Mouse (Mus musculus) urinary bladder, postnatal 14 days (tissue): Measurements from ENCODE around the gene Rftn1.

Source experiments
- DNase-seq: peaks from one replicate; pipeline ENCODE4 v3.0.0; 2021; ENCODE audit warnings: low spot score

Rftn1 gene

DNA sequence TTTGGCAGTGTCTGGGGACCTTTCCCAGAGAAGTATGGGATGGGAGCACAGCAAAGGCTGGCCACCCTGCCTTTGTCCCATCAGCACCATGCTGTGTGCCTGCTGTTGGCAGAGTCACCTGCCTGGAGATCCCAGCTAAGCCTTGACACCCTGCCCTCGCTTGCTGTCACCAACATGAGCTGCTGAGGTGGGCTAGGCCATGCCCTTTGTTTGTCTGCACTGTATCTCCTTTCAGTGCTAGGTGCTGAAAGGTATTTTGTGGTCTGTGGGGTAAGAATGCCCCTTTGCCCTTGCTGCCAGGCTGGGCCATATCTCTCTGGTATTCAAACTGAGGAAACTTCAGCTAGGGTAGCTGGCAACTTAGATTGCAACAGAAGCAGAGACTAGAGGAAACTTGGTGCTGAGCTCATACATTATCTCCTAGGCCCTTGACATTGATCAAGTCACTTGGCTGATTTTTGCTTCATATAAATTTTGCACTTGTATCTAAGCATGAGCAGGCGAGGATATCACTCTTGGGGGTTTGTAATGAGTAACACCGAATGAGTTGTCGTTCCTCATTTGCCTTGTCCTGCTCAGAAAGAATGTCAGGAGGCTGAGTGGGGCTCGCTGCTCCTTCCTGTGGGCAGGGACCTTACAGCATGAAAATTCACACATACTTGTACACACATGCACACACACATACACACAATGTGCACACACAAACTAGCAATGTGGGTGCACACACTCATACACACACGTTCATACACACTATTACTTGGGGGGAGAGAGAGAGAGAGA, 207.7 kb downstream of the Rftn1 start:
- no peak for DNase-seq

DNA sequence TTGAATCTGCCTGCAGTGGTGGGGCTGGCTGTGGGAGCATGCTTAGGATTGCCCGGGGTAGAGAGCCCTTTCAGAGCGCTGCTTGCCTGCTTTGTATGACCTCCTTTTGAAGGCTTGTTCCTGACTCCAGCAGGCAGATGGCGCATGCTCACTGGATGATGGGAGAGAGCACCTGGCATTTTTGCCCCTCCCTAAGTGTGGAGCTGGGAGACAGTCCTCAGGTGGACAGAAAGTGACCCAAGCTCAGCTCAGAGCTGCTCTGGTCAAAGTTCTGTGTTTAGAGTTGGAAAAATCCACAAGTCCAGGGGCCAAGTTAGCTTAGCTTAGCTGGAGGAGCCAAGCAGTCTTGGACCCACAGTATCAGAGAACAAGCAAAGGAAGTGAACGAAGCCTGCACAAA, 208.9 kb downstream of the Rftn1 start:
- no peak for DNase-seq

DNA sequence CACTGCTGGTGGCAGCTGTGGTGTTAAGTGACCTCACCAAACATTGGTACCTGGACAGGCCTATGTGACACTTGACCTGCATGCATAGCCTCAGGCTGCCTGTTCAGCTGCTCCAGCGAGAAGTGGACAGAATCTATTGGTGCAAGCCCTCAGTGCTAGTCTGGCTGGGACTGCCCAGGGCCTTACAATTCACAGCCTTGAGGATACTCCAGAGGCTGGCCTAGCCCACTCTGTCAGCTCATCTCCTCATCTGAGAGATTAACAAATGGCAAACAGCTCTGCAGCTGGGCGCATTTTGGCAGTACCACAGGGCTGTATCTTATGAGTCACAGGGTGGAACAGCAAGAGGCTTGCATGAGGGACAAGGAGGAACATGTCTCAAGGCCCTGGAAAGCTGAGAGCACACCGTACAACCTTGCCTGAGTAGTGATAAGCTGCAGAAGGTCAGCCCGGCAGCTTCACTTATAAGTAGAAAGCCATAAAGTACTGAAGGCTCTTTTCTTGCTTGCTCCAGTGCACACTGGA, 210.7 kb downstream of the Rftn1 start:
- no peak for DNase-seq

DNA sequence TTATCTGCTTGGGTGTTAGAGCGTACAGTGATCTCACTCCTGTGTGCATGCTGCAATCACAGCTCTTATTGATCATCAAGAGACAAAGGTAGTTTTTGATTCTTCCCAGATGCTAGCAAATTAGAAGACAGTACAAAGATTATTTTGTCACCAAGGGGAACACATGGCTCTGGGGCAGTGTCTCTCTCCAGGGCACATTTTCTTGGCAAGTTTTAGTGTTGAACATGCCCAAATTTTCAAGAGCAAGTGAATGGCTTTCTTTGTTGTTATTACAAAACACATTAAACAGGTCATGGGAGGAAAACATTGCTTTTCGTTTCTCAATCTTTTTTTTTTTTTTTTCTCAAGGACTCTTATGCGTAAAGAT, 213.1 kb downstream of the Rftn1 start:
- no peak for DNase-seq

DNA sequence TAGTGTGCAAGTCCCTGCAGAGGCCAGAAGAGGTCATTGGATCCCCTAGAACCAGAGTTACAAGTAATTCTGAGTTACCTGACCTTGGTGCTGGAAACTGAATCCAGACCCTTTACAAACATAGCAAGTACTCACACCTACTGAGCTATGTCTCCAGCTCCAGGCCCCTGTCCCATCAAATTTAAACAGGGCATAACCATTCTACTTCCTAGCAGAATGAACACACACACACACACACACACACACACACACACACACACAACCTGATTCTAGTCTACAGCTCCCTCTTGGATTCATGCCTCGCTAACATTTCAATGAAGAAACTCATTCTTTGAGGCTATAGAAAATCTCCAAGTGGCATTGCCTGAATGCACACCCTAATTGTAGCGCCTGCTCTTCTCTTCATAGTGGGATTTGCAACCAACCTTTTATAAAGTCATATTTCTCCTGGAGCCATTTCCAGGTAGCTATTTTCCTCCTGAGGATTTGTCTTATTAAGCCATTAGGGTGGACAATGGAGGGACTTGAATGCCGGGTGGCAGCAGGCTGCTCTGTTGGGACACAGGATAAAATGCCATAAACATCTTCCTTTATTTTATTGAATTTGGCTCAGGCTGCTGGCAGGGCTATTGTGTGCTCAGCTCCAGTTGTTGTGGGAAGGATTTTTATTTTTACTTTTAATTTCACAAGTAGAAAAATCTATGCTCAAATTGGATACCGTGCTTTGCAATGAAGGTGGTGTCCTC, 213.6 kb downstream of the Rftn1 start:
- no peak for DNase-seq

DNA sequence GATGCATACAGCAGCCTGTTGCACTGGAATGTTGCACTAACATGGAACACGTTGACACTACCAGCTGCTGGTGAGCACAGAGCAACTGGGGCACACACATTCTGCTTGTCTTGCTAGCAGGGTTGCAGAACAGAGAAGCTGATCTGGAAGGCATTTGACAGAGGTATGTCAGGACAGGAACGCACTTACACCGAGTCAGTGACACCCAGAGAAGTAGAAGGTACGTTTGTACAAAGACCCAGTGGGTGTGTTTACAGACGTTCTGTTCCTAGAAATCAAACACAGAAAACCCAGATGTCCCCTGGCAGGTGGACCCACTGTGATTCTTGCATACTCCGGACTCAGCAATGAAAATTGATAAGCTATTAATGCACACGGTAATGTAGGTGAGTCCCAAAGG, 215.0 kb downstream of the Rftn1 start:
- DNase-seq, result no peak

DNA sequence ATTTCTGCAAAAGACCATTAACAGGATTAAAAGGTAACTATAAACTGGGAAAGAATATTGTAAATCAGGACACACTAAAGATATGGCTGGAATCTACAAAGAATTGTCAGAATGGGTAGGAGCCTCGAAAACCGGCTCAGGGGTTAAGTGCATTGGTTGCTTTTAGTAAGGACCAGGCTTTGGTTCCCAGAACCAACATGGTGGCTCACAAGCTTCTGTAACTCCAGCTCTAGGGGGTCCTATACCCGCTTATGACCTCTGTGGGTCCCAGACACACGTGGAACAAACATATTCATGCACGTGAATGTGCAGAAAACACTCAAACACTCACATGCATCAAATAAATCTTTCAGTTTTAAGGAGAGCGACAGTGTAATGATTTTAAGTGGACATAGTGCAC, 215.5 kb downstream of the Rftn1 start:
- no peak for DNase-seq

DNA sequence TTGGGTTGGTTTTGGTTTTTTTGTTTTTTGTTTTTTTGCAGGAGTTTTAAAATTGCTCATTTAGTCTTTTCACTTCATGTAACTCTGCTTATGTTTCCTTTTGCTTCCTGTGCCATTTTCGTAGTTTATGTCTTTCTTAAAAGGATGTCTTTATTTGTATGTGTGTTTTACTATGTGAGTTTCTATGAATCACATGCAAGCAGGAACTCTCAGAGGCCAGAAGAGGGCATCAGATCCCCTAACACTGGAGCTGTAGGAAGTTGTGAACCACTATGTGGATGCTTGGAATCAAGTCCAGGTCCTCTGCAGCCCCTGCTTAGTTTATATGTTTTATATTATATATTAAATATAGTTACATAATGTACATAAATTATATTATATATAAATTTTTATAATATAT, 218.3 kb downstream of the Rftn1 start:
- no peak for DNase-seq

DNA sequence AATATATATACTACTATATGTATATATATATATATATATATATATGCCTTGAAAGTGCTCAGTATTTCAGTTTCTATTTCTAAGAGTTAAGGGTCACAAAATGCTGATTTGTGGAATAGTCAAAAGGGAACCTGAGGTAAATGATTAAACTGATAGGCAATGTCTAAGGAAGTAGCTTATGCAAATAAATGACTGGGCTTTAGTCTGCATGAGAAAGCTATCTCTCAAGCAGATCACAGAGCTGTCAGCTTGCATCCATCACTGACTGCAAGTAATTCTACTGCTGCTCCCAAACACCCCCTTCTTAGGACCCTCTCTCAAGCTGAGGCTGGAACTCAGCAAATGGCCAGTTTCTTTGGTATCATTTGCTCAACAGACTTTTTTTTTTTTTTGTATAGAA, 219.4 kb downstream of the Rftn1 start:
- no peak for DNase-seq

DNA sequence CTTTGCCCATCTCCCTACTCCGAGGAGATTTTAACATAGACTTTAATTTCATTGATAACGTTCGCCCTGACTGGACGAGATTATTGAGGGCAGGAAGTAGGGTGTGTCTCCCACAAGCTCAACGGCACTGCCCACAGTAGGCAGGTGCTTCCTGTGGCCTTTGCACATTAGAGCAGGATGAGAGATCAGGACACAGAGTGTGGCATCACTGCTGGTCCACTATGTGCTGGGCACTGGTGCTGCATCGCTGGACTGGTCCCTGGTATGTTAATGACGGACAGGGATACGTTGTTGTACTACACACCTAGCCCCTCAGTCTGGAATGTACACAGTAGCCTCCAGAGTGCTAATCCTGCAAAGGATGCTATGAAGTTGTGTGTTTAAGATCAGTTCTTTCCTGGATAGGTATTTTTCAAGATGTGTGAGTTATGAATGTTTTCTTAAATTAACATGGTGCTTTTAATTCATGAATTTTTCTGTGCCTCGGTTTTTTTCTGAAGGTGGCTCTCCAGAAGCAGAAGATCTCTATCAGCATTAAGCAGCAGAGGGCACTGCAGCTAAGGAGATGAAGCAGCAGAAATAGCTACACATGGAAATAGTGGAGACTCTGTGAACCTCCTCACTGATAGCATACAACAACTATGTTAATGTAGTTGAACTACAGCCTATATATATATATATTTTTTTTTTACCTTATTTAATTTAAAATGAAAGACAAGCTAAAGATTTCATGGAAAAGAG, 221.8 kb downstream of the Rftn1 start:
- DNase-seq, result peak; percentile 48

DNA sequence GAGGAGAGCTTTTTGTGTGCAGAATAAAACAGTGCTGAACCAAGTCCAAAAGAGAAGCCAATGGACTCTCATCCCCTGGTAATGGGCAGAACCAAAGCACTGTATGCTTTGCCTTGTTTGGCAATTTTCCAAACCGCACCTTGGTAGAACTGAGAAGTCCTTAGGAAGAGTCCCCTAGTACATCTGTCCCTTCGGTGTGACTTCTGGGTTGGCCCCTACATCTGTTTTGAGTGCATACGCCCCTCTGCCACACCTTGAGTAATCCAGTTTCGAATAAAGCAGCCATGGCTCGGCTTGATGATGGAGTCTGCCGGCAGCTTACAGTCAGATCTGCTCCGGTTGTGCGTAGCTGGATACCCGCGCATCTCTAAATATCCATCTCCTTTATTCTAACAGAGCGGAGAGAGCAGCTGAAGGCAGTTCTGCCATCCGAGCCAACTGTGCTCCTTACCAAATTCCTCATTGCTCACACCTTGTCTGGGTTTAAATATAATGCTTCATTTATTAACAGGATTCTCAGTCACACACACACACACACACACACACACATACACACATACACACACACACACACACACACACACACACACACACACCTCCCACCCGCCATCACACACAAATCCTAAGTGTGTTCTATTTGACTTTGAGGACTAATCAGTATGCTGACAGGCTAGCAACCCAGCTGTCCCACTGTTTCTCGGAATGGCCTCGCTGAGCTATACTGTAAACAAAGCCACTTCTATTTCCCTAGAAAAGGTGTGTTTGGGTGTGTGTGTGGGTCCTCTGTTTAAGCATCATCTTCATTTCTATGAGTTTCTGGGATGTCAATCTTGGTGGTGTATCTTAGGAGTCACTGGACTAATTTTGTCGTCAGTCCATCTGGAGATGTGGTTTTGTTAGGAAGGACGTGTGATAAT, 224.4 kb downstream of the Rftn1 start:
- no peak for DNase-seq

DNA sequence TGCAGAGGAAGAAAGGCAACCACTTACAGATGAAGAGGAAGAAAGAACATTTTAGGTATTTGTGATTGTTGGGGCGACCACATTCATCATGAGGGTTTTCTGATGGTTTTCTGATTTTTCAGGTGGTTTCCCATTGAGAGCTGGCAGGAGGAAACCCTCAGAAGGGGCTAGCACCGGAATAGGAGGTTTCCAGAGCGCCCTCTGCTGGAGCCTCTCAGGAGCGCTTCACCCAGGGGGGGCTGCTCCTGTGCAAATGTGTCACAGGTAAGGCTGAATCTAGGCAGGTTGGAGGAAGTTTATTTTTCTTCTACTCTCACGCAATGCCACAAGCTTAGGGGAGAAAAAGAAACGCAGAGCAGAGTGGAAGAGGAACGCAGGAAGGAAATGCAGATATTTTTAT, 225.4 kb downstream of the Rftn1 start:
- DNase-seq, result no peak

DNA sequence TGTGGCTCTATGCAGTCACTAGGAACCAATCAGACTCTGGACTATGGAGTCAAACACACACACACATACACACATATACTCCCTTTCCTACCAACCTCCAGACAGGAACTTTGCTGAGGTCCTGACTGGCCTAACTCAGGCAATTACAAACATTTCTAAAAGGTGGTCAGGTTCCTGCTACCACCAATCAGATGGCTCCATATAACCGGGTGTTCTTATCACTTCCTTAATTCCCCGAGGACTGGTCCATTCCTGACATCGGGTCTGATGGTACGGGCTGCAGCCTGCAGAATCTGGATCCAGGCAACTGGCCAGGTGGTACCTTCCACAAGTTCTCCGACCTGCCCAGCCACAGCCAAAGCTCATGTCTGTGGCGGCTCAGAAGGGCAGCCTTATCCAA, 226.0 kb downstream of the Rftn1 start:
- no peak for DNase-seq

DNA sequence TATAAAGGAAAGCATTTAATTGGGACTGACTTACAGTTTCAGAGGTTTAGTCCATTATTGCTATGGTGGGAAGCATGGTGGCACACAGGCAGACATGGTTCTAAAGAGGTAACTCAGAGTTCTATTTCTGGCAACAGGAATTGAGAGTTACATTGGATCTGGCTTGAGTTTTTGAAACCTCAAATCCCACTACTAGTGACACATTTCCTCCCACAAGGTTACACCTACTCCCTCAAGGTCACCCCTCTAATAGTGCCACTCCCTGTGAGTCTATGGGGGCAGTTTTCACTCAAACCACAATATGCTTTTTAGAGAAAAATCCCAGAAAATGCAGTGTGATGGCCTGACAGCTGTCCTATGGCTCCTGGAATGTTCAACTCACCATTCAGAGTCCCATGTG, 231.5 kb downstream of the Rftn1 start:
- no peak for DNase-seq

DNA sequence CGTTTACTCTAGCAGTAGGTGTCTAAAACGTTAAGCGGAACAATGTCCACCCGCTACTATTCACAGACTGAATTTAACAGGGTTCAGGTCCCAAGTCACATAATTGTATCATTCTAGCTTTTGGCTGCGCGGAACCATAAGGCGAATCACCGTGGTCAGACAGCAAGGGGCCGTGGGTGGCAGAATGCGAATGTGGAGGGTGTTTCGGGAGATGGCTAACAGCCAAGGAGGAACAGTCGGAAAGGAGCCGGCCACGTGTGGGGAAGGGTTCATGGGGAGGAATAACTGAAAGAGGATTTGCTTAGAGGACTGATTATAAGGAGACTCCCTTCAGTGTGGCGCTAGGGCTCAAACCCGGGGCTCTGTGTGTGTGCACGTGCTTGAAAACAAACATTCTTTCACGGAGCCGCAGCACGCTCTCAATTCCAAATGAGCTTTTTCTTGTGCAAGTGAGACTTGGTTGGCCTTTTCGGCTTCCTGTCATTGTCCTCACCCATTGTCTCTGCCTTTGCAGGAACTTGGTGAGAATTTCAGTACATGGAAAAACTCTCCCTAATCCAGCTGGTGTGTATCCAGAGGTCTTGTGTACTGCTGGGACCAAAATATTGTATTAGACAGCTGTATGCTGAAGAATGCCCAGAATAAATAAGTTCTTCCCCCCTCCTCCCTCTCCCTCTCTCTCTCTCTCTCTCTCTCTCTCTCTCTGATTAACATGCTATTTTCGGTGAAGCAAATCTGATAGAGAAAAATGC, 238.4 kb downstream of the Rftn1 start:
- DNase-seq, result no peak

DNA sequence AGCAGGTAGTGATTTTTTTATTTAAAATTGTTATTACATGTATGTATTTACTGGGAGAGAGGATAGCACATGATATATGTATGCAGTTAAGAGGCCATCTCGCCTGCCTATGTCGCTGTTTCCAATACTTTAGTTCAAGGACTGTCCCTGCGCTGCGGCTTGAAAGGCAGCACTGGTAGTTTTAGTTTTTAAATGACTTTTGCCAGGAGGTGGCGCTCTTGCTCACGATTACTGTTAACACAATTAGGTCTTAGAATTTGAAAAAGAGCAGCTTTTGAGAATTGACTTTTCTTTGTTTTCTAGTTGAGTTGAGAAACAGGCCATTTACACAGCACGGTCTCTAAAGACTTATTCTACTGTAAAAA, 239.0 kb downstream of the Rftn1 start:
- peak; percentile 76 for DNase-seq

DNA sequence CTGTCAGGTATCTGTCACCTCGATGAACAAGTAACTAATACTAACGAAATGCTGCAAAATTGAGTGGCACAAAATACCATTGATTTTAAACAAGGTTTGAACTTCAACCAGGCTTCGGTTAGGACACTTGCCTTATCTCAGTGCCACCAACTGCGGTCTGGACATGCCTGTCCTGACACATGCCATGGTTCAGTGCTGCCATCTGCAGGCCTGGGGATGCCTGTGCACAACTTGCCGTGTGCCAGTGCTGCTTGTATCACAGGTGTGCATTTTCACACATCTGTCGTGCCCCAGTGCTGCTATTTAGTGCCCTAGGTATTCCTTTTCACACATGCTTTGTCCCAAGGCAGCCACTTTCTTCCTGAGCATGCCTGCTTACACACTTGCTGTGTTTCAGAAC, 247.8 kb downstream of the Rftn1 start:
- DNase-seq, result peak; percentile 7
